Mouse (Mus musculus) thymus, adult 2 months (tissue): ENCODE results near the gene Tshz2.

ENCODE experiments used
- CTCF ChIP-seq: fragments of 200-500 bp; IDR thresholded peaks from 2 replicates; pipeline ENCODE4 v1.5.1; 2012; ENCODE audit warnings: mild to moderate bottlenecking, control low read depth, low read length, moderate library complexity, borderline replicate concordance; ENCODE audit not compliant: control insufficient read depth, poor library complexity, insufficient read depth; ENCODE audit errors: extremely low read depth
- POLR2A ChIP-seq: fragments of 200-500 bp; IDR thresholded peaks from 2 replicates; pipeline ENCODE4 v1.6.1; 2012; ENCODE audit warnings: mild to moderate bottlenecking, low read length, control low read depth, moderate library complexity; ENCODE audit not compliant: control insufficient read depth, poor library complexity, insufficient read depth; ENCODE audit errors: extremely low read depth

GRCm38 (mm10) chr2:169812940-169813339 lies 180.1 kb downstream of the Tshz2 start:
- TF ChIP-seq CTCF = no peak
- TF ChIP-seq POLR2A = no peak
